Mouse (Mus musculus): ENCODE results near the gene Trmt1. TPM values are rescaled to one million over a fixed set of nuclear protein-coding genes. Genes with fewer than 3 reads are reported as not detected.

Trmt1 gene
- polyA plus RNA-seq, 2 experiments from 2014 or later = 45.0 to 60.3 TPM

DNA sequence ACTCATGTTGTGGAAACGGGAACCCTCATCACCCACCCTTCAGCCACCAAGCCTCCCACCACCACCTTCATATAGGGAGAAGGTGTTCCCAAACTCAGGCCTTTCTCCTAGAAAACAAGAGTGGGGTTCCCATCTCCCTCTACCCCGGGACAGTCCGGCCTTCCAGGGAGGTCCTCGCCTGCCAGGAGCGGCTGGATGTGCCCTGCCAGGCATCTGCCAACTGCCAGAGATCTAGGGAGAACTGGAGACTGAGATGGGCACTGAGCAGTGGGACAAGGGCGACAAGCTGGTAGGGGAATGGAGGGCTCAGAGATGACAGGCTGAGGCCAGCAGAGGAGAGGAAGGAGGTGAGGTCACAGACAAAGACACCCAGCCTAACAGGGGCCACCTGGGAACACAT lies 47.9 kb downstream of the Trmt1 start:
- ATAC-seq = no peak

DNA sequence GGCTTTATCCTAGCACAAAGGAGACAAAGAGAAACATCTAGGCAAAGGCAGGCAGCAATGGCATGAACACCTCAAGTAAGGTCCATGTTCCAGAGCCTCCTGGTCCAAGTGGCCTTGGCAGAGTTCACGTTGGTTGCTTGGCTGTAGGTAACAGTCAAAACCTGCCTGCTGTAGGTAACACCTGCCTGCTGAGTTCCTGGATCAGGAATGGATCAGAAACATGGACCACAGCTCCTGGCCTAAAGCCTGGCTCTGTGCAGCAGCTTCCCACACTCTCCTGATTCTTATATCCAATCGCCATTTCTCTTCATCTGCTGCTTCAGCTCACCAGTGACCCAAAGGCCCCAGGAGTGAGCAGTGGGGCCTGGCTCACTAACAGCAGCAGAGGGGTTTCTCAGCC lies 48.6 kb downstream of the Trmt1 start:
- no peak for ATAC-seq

DNA sequence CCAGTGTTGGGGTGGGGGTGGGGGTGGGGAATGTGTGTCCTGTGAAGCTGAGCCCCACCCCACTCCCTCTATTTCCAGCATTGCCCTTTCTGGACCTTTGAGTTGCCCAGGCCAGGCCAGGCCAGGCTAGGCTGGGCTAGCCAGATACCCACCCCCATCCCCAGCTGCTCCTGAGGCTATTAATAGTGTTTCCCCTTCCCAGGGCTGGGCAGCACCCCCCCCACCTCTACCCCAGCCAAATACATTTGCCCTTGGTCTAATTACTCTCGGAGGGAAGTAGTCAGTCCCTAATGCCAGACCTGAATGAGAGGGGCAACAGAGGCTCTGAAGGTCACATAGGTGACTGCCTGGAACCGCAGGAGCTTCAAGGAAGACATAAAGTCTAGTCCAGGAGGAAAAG lies 49.5 kb downstream of the Trmt1 start:
- no peak for ATAC-seq

DNA sequence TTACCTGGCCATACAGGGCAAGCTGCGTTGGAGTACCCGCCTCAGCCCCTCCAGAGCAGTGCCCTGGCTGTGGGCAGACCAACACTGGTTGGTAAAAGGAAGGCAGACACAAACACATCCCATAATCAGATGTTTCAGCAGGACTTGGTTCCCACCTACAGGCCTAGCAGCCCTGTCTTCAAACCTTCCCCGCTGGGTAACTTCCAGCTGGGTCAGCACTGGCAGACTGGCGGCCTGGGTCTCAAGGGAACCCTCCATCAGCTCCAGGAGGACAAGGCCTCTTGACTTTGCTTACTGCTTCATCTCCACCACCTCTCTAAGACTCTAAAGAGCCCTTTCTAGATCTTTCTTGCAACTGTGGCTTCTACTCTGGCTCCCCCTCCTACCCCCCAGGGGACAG lies 50.4 kb downstream of the Trmt1 start:
- ATAC-seq = no peak

DNA sequence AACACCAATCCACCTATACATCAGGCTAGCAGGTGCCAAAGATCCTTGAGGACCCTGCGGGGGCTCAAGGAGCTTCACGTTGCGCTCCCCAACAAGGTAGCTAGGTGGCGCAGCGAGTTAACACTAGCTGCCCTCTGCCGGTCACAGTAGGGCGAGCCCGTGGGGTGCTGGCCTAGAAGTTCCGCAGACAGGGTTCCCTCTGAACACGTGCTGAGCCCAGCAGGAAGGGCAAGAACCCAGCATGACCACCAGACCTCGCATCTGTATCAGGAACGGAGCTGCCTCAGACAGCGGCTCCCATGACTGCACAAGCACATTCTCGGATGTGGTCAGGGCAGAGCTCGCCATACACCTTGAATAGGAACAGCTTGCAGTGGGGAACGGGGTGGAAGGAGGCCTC lies 51.5 kb downstream of the Trmt1 start:
- ATAC-seq = peak; percentile 96

DNA sequence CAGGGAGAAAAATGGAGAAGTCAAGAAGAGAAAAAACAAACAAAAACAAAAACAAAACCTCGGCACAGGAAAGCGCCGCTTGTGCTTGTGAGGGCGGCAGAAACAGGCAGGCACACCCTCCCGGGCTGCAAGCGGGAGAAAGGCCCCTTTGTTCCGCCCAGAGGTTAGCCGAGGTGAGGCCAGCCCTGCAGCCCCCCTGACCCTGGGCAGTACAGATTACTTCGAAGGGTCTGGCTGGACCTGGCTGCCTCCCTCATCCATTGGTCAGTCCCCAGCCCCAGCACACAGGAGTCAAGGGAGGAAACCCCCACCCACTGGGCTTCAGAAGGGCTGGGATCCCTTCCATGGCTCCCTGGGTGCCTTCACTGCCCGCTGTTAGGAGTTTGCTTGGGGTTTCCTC lies 52.2 kb downstream of the Trmt1 start:
- no peak for ATAC-seq

DNA sequence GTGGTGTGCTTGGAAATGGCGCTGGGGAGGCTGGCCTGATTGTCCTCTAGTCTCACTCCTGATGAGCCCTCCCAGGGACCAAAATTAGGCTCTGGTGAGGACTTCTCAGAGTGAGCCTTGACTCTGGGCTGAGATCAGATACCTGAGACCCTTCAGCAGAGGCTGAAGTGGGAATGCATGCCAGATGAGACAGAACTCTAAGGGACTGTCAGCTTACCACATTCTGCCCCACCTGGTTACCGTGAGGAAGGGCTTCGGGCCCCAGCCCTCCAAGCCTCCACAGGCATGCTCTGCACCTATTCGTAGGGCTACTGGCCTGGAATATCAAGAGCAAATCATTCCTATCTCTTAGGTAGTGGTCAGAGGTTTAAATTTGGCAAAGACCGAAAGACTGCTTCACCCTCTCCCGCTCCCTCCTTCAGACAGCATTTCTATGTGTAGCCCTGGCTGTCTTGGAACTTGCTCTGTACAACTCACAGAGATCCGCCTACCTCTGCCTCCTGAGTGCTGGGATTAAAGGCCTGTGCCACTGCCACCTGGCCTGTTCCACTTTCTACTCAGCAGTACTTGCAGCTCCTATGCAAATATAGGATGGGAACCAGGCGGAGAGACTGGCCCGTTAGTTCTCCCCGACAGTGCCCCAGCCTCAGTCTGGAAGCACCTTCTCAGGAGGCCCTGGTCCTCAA lies 52.8 kb downstream of the Trmt1 start:
- no peak for ATAC-seq

DNA sequence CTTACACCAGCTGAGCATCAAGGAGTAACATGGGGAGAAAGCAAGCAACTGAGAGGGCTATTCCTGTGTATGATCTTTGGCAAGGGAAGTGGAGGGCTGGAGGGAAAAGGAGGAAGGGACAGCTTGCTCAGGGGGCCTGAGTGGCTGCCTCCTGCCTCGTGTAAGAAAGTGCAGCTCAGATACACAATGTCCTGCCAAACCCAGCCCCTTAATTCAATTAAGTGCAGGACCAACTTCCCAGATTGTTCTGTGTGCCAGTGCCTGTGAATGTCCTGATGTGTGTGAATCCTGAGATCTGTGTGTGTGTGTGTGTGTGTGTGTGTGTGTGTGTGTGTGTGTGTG lies 53.3 kb downstream of the Trmt1 start:
- no peak for ATAC-seq

DNA sequence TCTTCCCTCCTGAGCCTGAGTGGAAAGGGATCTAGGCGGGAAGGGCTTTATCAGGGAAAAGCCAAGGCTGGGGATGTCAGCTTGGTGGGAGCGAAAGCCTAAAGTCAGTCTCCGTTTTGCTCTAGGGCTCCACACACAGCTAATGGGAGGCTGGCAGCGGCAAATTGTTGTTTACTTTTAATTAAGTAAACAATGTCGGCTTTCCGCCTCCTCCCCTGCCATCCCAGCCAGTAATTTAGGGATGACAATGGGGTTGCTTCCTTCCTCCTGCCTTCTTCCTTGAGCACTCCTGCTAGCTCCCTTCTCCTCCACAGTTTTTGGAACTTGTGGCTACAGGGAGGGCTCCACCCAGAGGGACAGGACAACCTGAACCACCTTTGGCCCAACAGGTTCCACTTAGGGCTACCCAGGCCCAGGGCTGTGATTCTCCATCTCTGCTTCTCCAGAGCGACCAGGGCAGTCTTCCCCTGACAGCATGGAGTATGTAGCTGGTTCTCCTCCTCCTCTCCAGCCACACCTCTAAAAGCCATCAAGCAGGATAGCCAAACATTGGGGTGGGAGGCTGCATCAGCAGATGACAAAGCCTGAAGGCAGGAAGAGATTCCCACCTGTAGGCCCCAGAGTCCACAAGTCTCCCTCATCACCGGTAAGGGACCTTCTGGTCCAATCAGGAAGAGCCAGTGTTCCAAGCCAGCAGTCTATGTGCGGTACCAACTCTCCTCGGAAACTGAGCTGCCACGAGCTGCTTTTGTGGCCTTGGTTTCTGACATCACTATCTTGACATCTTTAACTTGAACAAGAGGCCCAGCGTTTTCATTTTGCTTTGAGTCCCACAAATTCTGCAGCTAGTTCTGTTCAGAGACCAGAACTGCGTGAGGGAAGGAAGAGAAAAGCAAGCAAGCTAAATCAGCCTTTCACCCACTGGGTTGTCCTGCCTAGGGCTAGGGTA lies 55.1 kb downstream of the Trmt1 start:
- ATAC-seq = no peak

DNA sequence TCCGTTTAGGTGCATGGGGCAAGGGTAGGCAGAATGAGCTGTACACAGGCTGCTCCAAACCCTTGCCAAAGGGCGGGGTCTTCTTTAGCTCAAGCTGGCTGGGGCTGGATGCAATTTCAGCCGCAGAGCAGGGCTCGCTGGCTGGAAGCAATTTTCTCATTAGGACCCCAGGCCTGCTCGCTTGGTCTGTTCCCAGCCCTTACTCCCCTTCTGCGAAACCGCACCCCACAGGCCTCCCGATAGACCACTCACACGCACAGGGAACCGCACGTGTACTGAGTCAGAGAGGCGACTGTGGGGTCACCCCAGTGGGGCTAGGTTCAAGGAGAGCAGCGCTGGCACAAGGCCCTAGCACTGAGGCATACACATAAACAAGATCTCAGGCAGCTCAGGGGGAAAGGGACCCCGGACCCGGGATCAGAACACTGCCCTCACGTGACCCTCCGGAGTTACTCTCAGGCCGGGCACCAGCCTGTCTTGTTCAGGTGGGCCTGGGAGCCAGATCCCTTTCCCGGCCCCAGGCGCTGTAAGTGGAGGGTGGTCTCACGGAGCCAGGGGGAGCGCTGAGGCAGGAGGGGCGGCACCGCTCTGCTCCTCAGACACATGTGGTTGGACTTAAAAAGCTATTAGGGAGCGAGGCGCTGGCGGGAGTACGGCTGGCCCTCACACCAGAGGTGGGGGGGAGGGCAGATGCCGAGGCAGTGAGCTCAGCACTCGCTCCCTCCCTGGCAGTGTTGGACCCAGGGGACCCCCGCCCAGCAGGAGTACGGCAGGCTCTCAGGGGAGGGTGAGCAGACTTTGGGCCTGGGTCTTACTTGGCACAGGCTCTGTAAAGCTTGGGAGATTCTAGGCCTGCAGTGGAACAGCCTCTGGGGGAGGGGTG lies 56.3 kb downstream of the Trmt1 start:
- ATAC-seq = no peak

DNA sequence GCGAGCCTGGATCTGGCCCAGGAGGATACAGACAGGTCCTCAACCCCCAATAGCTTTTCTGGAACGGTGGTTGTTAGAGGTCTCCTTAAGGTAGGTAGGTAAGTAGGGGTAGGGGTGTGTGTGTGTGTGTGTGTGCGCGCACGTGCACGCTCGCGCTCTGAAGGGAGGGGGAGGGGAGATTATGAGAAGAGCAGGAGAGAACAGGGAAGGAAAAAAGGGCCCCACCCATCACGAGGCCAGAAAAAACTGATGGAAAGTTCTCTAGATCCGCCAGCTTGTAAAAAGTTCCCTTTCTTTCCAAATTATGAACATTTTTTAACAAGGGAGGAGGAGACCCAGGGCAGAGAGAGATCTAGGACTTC lies 56.9 kb downstream of the Trmt1 start:
- no peak for ATAC-seq

DNA sequence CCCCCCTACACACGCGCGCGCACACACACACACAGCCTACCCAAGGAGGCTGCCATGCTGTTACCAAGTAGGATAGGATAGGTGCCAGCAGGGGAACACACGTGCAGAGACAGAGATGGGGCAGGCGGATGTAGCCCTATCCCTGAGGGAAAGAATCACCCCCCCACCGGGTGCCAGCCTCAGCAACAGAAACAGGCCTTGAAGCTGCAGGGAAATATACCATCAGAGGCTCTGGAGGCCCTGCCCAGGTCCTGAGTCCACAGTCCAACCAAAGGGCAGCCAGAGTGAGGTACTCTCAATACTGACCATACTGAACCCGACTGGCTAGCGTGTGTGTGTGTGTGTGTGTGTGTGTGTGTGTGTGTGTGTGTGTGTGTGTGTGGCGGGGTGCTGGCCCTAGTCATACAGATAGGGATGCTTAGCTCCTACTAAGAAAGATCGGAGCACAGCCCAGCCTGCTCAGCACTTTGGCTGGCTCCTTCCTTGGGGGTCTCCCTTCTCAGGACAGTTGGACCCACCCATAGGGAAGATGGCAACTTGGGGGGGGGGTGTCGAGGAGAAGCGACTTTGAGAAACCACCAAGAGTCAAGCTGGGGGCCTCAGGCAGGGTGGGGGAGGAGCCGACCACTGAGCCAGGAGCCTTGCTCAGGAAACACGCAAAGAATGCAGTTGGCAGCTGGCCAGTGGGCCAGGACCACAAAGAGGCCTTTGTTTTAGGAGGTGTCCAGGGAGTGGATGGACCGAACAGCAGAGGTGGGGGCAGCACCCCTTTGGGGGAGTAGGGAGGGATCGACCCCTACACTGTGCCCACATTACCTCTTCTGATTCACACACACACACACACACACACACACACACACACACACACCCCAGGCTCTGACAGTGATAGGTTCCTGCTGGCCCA lies 57.7 kb downstream of the Trmt1 start:
- no peak for ATAC-seq

DNA sequence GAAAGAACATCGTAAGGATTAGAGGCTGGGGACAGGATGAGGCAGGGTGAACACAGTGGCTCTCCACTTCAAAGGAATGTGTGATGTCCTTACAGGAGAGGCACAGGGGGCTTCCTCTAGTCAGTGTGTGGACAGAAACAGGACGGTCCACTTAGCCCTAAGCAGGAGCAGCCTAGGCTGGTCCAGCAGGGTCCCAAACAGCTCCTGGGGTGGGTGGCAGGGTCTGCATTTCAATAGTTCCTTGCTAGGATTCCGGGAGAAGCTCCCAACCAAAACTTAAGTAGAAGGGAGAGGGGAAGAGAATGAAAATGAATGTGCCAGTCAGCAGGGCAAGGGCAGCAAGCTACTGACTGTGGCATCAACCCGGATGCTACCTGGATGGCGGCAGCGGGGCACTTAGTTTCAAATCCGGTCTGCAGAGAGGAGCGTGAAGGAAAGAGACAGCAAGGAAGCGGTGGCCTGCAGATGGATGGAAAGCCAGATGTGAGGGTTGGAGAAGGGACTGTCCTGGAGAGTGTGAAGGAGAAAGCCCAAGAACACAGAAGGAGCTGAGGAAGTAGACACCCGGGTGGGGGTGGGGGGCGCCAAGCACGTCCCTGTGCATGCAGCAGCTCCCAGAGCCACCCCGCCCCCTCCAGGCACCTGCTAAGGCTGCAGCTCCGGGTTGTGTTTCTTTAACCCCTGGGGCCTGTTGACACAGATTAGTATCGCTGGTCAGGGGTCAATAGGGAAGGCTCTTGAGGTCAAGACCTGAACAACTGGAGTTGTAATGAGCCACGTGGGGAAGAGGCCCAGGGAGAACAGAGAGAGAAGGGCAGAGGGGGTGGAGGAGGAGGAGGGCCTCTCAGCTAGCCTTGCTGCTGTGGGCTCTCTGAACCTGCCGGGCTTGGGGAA lies 59.2 kb downstream of the Trmt1 start:
- peak; percentile 58 for ATAC-seq

Other genes with a start within 250 kb of the Trmt1 start
- gene Ier2, start 23.5 kb upstream of the Trmt1 start, polyA plus RNA-seq (2017; shearing (Covaris generic)) = 10 to 100 TPM; 39.5 to 42.6 TPM
- 1 to 10 TPM; 8.1 to 9.1 TPM for gene Nacc1, start 1.6 kb downstream of the Trmt1 start, polyA plus RNA-seq (2017; shearing (Covaris generic))
- 1 to 10 TPM; 2.0 to 2.6 TPM for gene Lyl1, start 15.2 kb downstream of the Trmt1 start, polyA plus RNA-seq (2017; shearing (Covaris generic))
- gene G430095P16Rik, start 36.7 kb downstream of the Trmt1 start, polyA plus RNA-seq (2017; shearing (Covaris generic)) = 10 to 100 TPM; 24.3 to 28.6 TPM
- gene Nfix, start 114.0 kb downstream of the Trmt1 start, polyA plus RNA-seq (2017; shearing (Covaris generic)) = 1 to 10 TPM; 2.8 to 7.2 TPM
- 1 to 10 TPM; 4.9 to 7.6 TPM for gene Dand5, start 136.5 kb downstream of the Trmt1 start, polyA plus RNA-seq (2017; shearing (Covaris generic))
- 10 to 100 TPM; 14.3 to 16.4 TPM for gene Gadd45gip1, start 145.2 kb downstream of the Trmt1 start, polyA plus RNA-seq (2017; shearing (Covaris generic))
- 100 to 1,000 TPM; 139 to 160 TPM for gene Rad23a, start 154.4 kb downstream of the Trmt1 start, polyA plus RNA-seq (2017; shearing (Covaris generic))
- gene Calr, start 160.6 kb downstream of the Trmt1 start, polyA plus RNA-seq (2017; shearing (Covaris generic)) = 100 to 1,000 TPM; 250 to 281 TPM
- 100 to 1,000 TPM in 1 of 2 experiments, 10 to 100 TPM in 1; 67.4 to 122 TPM for gene Farsa, start 170.7 kb downstream of the Trmt1 start, polyA plus RNA-seq (2017; shearing (Covaris generic))
- gene Syce2, start 185.8 kb downstream of the Trmt1 start, polyA plus RNA-seq (2017; shearing (Covaris generic)) = 1 to 10 TPM; 6.5 to 9.0 TPM
- 10 to 100 TPM; 21.5 to 32.7 TPM for gene Gcdh, start 207.6 kb downstream of the Trmt1 start, polyA plus RNA-seq (2017; shearing (Covaris generic))
- under 1 TPM in 1 of 2 experiments, not detected in 1; 0.22 TPM for gene Klf1, start 215.6 kb downstream of the Trmt1 start, polyA plus RNA-seq (2017; shearing (Covaris generic))
- 10 to 100 TPM; 25.7 to 29.7 TPM for gene Dnase2a, start 222.3 kb downstream of the Trmt1 start, polyA plus RNA-seq (2017; shearing (Covaris generic))

Data from CD4-positive, CD25-positive, alpha-beta regulatory T cell, adult 4 months (primary cell).